Mouse (Mus musculus) kidney, embryonic 15.5 days (tissue): Measurements from ENCODE around the gene Rasef. TPM values are rescaled to one million over a fixed set of nuclear protein-coding genes. Genes with fewer than 3 reads are reported as not detected.

ENCODE experiments used
- ATAC-seq: fragments of 200-750 bp; cut with Nextera tagmentation; replicated peaks from 2 replicates; pipeline ENCODE4 v1.8.0; 2017; ENCODE audit warnings: moderate TSS enrichment; ENCODE audit not compliant: low FRiP score
- H3K27ac ChIP-seq: fragments of 300-500 bp; sonication (generic); 2 replicates; pipeline ENCODE4 v1.5.1; 2015; ENCODE audit warnings: mild to moderate bottlenecking, inconsistent platforms
- H3K27me3 ChIP-seq: fragments of 300-500 bp; sonication (generic); 2 replicates; pipeline ENCODE4 v1.6.1; 2015; ENCODE audit warnings: inconsistent platforms
- H3K36me3 ChIP-seq: fragments of 300-500 bp; sonication (generic); 2 replicates; pipeline ENCODE4 v1.6.1; 2015; ENCODE audit warnings: inconsistent platforms
- H3K4me1 ChIP-seq: fragments of 300-500 bp; sonication (generic); 2 replicates; pipeline ENCODE4 v1.6.1; 2015; ENCODE audit warnings: inconsistent platforms
- H3K4me2 ChIP-seq: fragments of 300-500 bp; sonication (generic); 2 replicates; pipeline ENCODE4 v1.6.1; 2015; ENCODE audit warnings: moderate library complexity, mild to moderate bottlenecking, inconsistent platforms
- H3K4me3 ChIP-seq: fragments of 300-500 bp; sonication (generic); replicated peaks from 2 replicates; pipeline ENCODE4 v1.5.1; 2015; ENCODE audit warnings: mild to moderate bottlenecking, inconsistent platforms
- H3K9ac ChIP-seq: fragments of 300-500 bp; sonication (generic); 2 replicates; pipeline ENCODE4 v1.6.1; 2015; ENCODE audit warnings: mild to moderate bottlenecking, inconsistent platforms
- H3K9me3 ChIP-seq: fragments of 300-500 bp; sonication (generic); replicated peaks from 2 replicates; pipeline ENCODE4 v1.6.1; 2016; ENCODE audit warnings: inconsistent platforms
- WGBS: fragments of 180-500 bp; shearing (Covaris S2); methylation state at CpG from one replicate; pipeline ENCODE4 v1.1.7; 2015; ENCODE audit warnings: mixed read lengths; 5-methylcytosine and 5-hydroxymethylcytosine counted together
- polyA plus RNA-seq: library from polyadenylated mRNA; unstranded; fragments of >200 nt; fragmentation: Nextera tagmentation; extraction: Ambion mirVana; gene quantifications from 2 replicates; pipeline ENCODE4 v1.2.1, GENCODE M21; 2015

The Rasef gene
- polyA plus RNA-seq = 6.6 and 7.5 TPM in 2 replicates

- Histone ChIP-seq H3K27ac (peak within 1 kb of the TSS; percentile 82), H3K27me3 (peaks cover 7% of the 10 kb centered on the region; the same call in 1 of the 2 replicates), H3K36me3 (no peaks in the 10 kb centered on the region), H3K4me3 (peak within 1 kb of the TSS; percentile 58), H3K4me2 (peak within 1 kb of the TSS; percentile 96), H3K9me3 (no peaks in the 10 kb centered on the region), H3K4me1 (peaks cover 10% of the 10 kb centered on the region), H3K9ac (peak within 1 kb of the TSS; percentile 63)
- WGBS = 3% methylated on average over 84 of the region's 87 CpGs
- ATAC-seq = peak; percentile 93
Observed at GRCm38 (mm10) chr4:73790260-73791185, at the start of gene Rasef. TSS of gene Rasef (minus strand) at chr4:73790994.

GRCm38 (mm10) chr4:73826587-73826986, 35.8 kb upstream of the Rasef start:
- Histone ChIP-seq H3K9ac (no peak overlapping the region), H3K27me3 (no peaks in the 10 kb centered on the region), H3K4me3 (no peak overlapping the region), H3K4me2 (no peak overlapping the region), H3K4me1 (no peaks in the 10 kb centered on the region), H3K36me3 (no peaks in the 10 kb centered on the region), H3K27ac (no peak overlapping the region), H3K9me3 (no peaks in the 10 kb centered on the region)
- 81% methylated on average over 3 of the region's 3 CpGs for WGBS
- no peak for ATAC-seq

GRCm38 (mm10) chr4:73791186-73791540, 369 bp upstream of the Rasef start:
- Histone ChIP-seq H3K36me3 (no peaks in the 10 kb centered on the region), H3K4me2 (peak overlapping the region; percentile 96), H3K4me3 (peak overlapping the region; percentile 58), H3K27me3 (peaks cover 7% of the 10 kb centered on the region; the same call in 1 of the 2 replicates), H3K9me3 (no peaks in the 10 kb centered on the region), H3K4me1 (peaks cover 10% of the 10 kb centered on the region), H3K27ac (peak overlapping the region; percentile 82; the same call in 1 of the 2 replicates), H3K9ac (peak overlapping the region; percentile 63; the same call in 1 of the 2 replicates)
- no peak for ATAC-seq
- 19% methylated on average over 3 of the region's 3 CpGs for WGBS

GRCm38 (mm10) chr4:73789534-73789933, 1.3 kb downstream of the Rasef start:
- peaks cover 7% of the 10 kb centered on the region; the same call in 1 of the 2 replicates for H3K27me3 ChIP-seq
- H3K9ac ChIP-seq = no peak overlapping the region
- H3K9me3 ChIP-seq = no peaks in the 10 kb centered on the region
- peak overlapping the region; percentile 96 for H3K4me2 ChIP-seq
- 0 out of 2 replicates have a peak overlapping the region, but pooled peaks have one; percentile 23 for H3K27ac ChIP-seq
- H3K4me1 ChIP-seq = peaks cover 10% of the 10 kb centered on the region
- no peak for ATAC-seq
- H3K4me3 ChIP-seq = peak overlapping the region; percentile 58
- WGBS = 31% methylated on average over 6 of the region's 6 CpGs
- H3K36me3 ChIP-seq = no peaks in the 10 kb centered on the region

- peaks cover 10% of the 10 kb centered on the region for H3K4me1 ChIP-seq
- no peaks in the 10 kb centered on the region for H3K9me3 ChIP-seq
- no peak for ATAC-seq
- H3K36me3 ChIP-seq = no peaks in the 10 kb centered on the region
- 84% methylated on average over 7 of the region's 7 CpGs for WGBS
- no peak overlapping the region for H3K4me3 ChIP-seq
- H3K27me3 ChIP-seq = peaks cover 7% of the 10 kb centered on the region; the same call in 1 of the 2 replicates
- no peak overlapping the region for H3K4me2 ChIP-seq
- H3K27ac ChIP-seq = no peak overlapping the region
- no peak overlapping the region for H3K9ac ChIP-seq
Observed at GRCm38 (mm10) chr4:73788076-73788730, 2.6 kb downstream of the Rasef start.

GRCm38 (mm10) chr4:73784147-73784546, 6.6 kb downstream of the Rasef start:
- Histone ChIP-seq H3K9ac (no peak overlapping the region), H3K4me3 (no peak overlapping the region)
- ATAC-seq = no peak

GRCm38 (mm10) chr4:73781061-73781460, 9.7 kb downstream of the Rasef start:
- Histone ChIP-seq H3K9ac (no peak overlapping the region), H3K4me2 (no peak overlapping the region), H3K27ac (no peak overlapping the region), H3K27me3 (no peaks in the 10 kb centered on the region), H3K9me3 (no peaks in the 10 kb centered on the region), H3K4me3 (no peak overlapping the region), H3K4me1 (no peaks in the 10 kb centered on the region), H3K36me3 (no peaks in the 10 kb centered on the region)
- no peak for ATAC-seq
- 74% methylated on average over 3 of the region's 3 CpGs for WGBS

More at GRCm38 (mm10) chr4:73784147-73784546, 6.6 kb downstream of the Rasef start:
- no peaks in the 10 kb centered on the region for H3K4me1 ChIP-seq
- H3K9me3 ChIP-seq = no peaks in the 10 kb centered on the region
- H3K27ac ChIP-seq = no peak overlapping the region
- no peaks in the 10 kb centered on the region for H3K27me3 ChIP-seq
- no peak overlapping the region for H3K4me2 ChIP-seq
- 78% methylated on average over 1 of the region's 1 CpGs for WGBS
- H3K36me3 ChIP-seq = no peaks in the 10 kb centered on the region

- no peak overlapping the region for H3K9ac ChIP-seq
- H3K36me3 ChIP-seq = no peaks in the 10 kb centered on the region
- H3K9me3 ChIP-seq = no peaks in the 10 kb centered on the region
- no peak for ATAC-seq
- no peak overlapping the region for H3K4me3 ChIP-seq
- H3K4me1 ChIP-seq = peaks cover 5% of the 10 kb centered on the region; the same call in 1 of the 2 replicates
- 78% methylated on average over 2 of the region's 2 CpGs for WGBS
- no peaks in the 10 kb centered on the region for H3K27me3 ChIP-seq
- H3K4me2 ChIP-seq = no peak overlapping the region
- no peak overlapping the region for H3K27ac ChIP-seq
Observed at GRCm38 (mm10) chr4:73775266-73775665, 15.5 kb downstream of the Rasef start.

GRCm38 (mm10) chr4:73773831-73774810, 16.7 kb downstream of the Rasef start:
- H3K36me3 ChIP-seq = no peaks in the 10 kb centered on the region
- H3K9ac ChIP-seq = no peak overlapping the region
- H3K4me3 ChIP-seq = no peak overlapping the region
- peaks cover 5% of the 10 kb centered on the region; the same call in 1 of the 2 replicates for H3K4me1 ChIP-seq
- H3K27ac ChIP-seq = peak overlapping the region; percentile 45
- no peaks in the 10 kb centered on the region for H3K9me3 ChIP-seq
- whole genome bisulfite sequencing = 26% methylated on average over 5 of the region's 5 CpGs
- H3K4me2 ChIP-seq = no peak overlapping the region
- H3K27me3 ChIP-seq = no peaks in the 10 kb centered on the region
- ATAC-seq = peak; percentile 92

- ATAC-seq = no peak
- H3K36me3 ChIP-seq = no peaks in the 10 kb centered on the region
- H3K27me3 ChIP-seq = no peaks in the 10 kb centered on the region
- peaks cover 5% of the 10 kb centered on the region; the same call in 1 of the 2 replicates for H3K4me1 ChIP-seq
- H3K9me3 ChIP-seq = no peaks in the 10 kb centered on the region
- H3K9ac ChIP-seq = no peak overlapping the region
- H3K4me3 ChIP-seq = no peak overlapping the region
- no peak overlapping the region for H3K4me2 ChIP-seq
- no peak overlapping the region for H3K27ac ChIP-seq
Observed at GRCm38 (mm10) chr4:73772028-73772427, 18.8 kb downstream of the Rasef start.

- Histone ChIP-seq H3K36me3 (no peaks in the 10 kb centered on the region), H3K4me1 (peaks cover 5% of the 10 kb centered on the region; the same call in 1 of the 2 replicates), H3K4me3 (no peak overlapping the region), H3K27me3 (no peaks in the 10 kb centered on the region), H3K9ac (no peak overlapping the region), H3K4me2 (no peak overlapping the region), H3K27ac (no peak overlapping the region), H3K9me3 (no peaks in the 10 kb centered on the region)
- ATAC-seq = no peak
Observed at GRCm38 (mm10) chr4:73770592-73770991, 20.2 kb downstream of the Rasef start.
